Mouse (Mus musculus) kidney, adult 2 months (tissue): ENCODE data around the gene Fam193a. TPM values are rescaled to one million over a fixed set of nuclear protein-coding genes. Genes with fewer than 3 reads are reported as not detected.

Experiments
- DNase-seq: peaks from one replicate; pipeline ENCODE4 v3.0.0; 2021
- H3K27ac ChIP-seq: fragments of 200-500 bp; 2 replicates; pipeline ENCODE4 v1.5.1; 2012; ENCODE audit warnings: low read depth, low read length, control low read depth, inconsistent platforms; ENCODE audit not compliant: insufficient read depth
- H3K27me3 ChIP-seq: fragments of 200-500 bp; replicated peaks from 2 replicates; pipeline ENCODE4 v1.6.1; 2012; ENCODE audit warnings: mild to moderate bottlenecking, moderate library complexity, low read length, inconsistent platforms; ENCODE audit not compliant: control insufficient read depth, insufficient read depth
- H3K36me3 ChIP-seq: fragments of 200-500 bp; 2 replicates; pipeline ENCODE4 v1.6.1; 2012; ENCODE audit warnings: mild to moderate bottlenecking, moderate library complexity, low read length, inconsistent platforms; ENCODE audit not compliant: control insufficient read depth, insufficient read depth
- H3K4me1 ChIP-seq: fragments of 200-500 bp; 2 replicates; pipeline ENCODE4 v1.6.1; 2011; ENCODE audit warnings: low read length; ENCODE audit not compliant: control insufficient read depth, insufficient read depth
- H3K4me3 ChIP-seq: fragments of 200-500 bp; 2 replicates; pipeline ENCODE4 v1.5.1; 2011; ENCODE audit warnings: mild to moderate bottlenecking, low read depth, low read length, control low read depth; ENCODE audit not compliant: insufficient read depth
- CTCF ChIP-seq: fragments of 200-500 bp; conservative IDR thresholded peaks from 2 replicates; pipeline ENCODE4 v1.5.1; 2011; ENCODE audit warnings: low read depth, mild to moderate bottlenecking, control low read depth, low read length, moderate library complexity, mixed read lengths; ENCODE audit not compliant: insufficient read depth, insufficient read length
- POLR2A ChIP-seq: fragments of 200-500 bp; IDR thresholded peaks from one replicate; pipeline ENCODE4 v1.6.1; 2011; ENCODE audit warnings: low read depth, low read length, control low read depth
- whole genome bisulfite sequencing: fragments of 180-500 bp; shearing (Covaris S2); methylation state at CpG from one replicate; pipeline ENCODE4 v1.1.7; 2018; 5-methylcytosine and 5-hydroxymethylcytosine counted together
- polyA plus RNA-seq: library from polyadenylated mRNA; depleted of rRNA; stranded (reverse); fragments of >200 nt; gene quantifications from 2 replicates; pipeline ENCODE4 v1.2.3, GENCODE M21; 2012

The Fam193a gene
- polyA plus RNA-seq, 1 experiment = 39.0 TPM

- H3K27me3 ChIP-seq = no peaks in the 10 kb centered on the region
- no peaks in the 10 kb centered on the region for H3K36me3 ChIP-seq
- 1% methylated on average over 21 of the region's 21 CpGs for WGBS
- H3K27ac ChIP-seq = peak overlapping the region; percentile 83
- H3K4me3 ChIP-seq = peak overlapping the region; percentile 71
- DNase-seq = peak; percentile 66
- TF ChIP-seq POLR2A = no peak
- no peak for TF ChIP-seq CTCF
- peaks cover 3% of the 10 kb centered on the region; the same call in 1 of the 2 replicates for H3K4me1 ChIP-seq
Observed at GRCm38 (mm10) chr5:34335539-34336096, 34.1 kb upstream of the Fam193a start.

GRCm38 (mm10) chr5:34336097-34336774, 33.5 kb upstream of the Fam193a start, which contains the start of gene Rnf4:
Gene Rnf4 (plus strand): TSS chr5:34336289.
- Histone ChIP-seq H3K27me3 (no peaks in the 10 kb centered on the region), H3K4me1 (peaks cover 3% of the 10 kb centered on the region; the same call in 1 of the 2 replicates), H3K4me3 (peak within 1 kb of the TSS; percentile 86), H3K36me3 (no peaks in the 10 kb centered on the region), H3K27ac (peak within 1 kb of the TSS; percentile 83)
- TF ChIP-seq CTCF (no peak), POLR2A (peak; percentile 86)
- under 1% methylated on average over 67 of the region's 67 CpGs for WGBS
- peak; percentile 99 for DNase-seq

- Histone ChIP-seq H3K36me3 (no peaks in the 10 kb centered on the region), H3K27me3 (no peaks in the 10 kb centered on the region), H3K4me1 (peaks cover 3% of the 10 kb centered on the region; the same call in 1 of the 2 replicates), H3K27ac (peak overlapping the region; percentile 79), H3K4me3 (peak overlapping the region; percentile 86)
- TF ChIP-seq CTCF (no peak), POLR2A (no peak)
- under 1% methylated on average over 42 of the region's 42 CpGs for WGBS
- peak; percentile 51 for DNase-seq
Observed at GRCm38 (mm10) chr5:34336775-34337450, 32.8 kb upstream of the Fam193a start.

GRCm38 (mm10) chr5:34340246-34340645, 29.5 kb upstream of the Fam193a start:
- TF ChIP-seq POLR2A (no peak), CTCF (no peak)
- H3K27ac ChIP-seq = no peak overlapping the region
- WGBS = 95% methylated on average over 6 of the region's 6 CpGs
- no peaks in the 10 kb centered on the region for H3K36me3 ChIP-seq
- H3K4me3 ChIP-seq = no peak overlapping the region
- peaks cover 3% of the 10 kb centered on the region; the same call in 1 of the 2 replicates for H3K4me1 ChIP-seq
- no peaks in the 10 kb centered on the region for H3K27me3 ChIP-seq
- no peak for DNase-seq

- no peak for DNase-seq
- Histone ChIP-seq H3K4me1 (no peaks in the 10 kb centered on the region), H3K4me3 (no peak overlapping the region), H3K27ac (no peak overlapping the region), H3K36me3 (peaks cover 6% of the 10 kb centered on the region), H3K27me3 (no peaks in the 10 kb centered on the region)
- TF ChIP-seq POLR2A (no peak), CTCF (no peak)
- WGBS = 85% methylated on average over 3 of the region's 3 CpGs
Observed at GRCm38 (mm10) chr5:34352084-34352631, 17.6 kb upstream of the Fam193a start.

- no peak for DNase-seq
- Histone ChIP-seq H3K27me3 (no peaks in the 10 kb centered on the region), H3K27ac (no peak overlapping the region), H3K36me3 (no peaks in the 10 kb centered on the region), H3K4me3 (no peak overlapping the region), H3K4me1 (no peaks in the 10 kb centered on the region)
- WGBS = 91% methylated on average over 3 of the region's 3 CpGs
- TF ChIP-seq CTCF = no peak
- no peak for TF ChIP-seq POLR2A
Observed at GRCm38 (mm10) chr5:34360261-34360660, 9.5 kb upstream of the Fam193a start.

- H3K27ac ChIP-seq = no peak overlapping the region
- H3K36me3 ChIP-seq = no peaks in the 10 kb centered on the region
- no peak overlapping the region for H3K4me3 ChIP-seq
- TF ChIP-seq CTCF (no peak), POLR2A (no peak)
- no peaks in the 10 kb centered on the region for H3K27me3 ChIP-seq
- DNase-seq = no peak
- no peaks in the 10 kb centered on the region for H3K4me1 ChIP-seq
Observed at GRCm38 (mm10) chr5:34363115-34363514, 6.6 kb upstream of the Fam193a start.
